Mouse (Mus musculus) left cerebral cortex, postnatal 14 days (tissue): ENCODE data around the gene Olfr486. TPM values are rescaled to one million over a fixed set of nuclear protein-coding genes. Genes with fewer than 3 reads are reported as not detected.
"Not testable (repeated sequence)": the region's sequence is repeated elsewhere in the genome, so short reads cannot be mapped to it uniquely, and the experiment has no call there.

ENCODE experiments used
- DNase-seq, 2 experiments: peaks; one replicate each; pipeline ENCODE4 v3.0.0; 2021 to 2022; ENCODE audit warnings: low spot score in 2 of 2, mixed read lengths in 1 of 2
- intact Hi-C: fragments of 180-260 bp; cut with DNase I; formaldehyde crosslinking; loops from one replicate; pipeline ENCODE4 v1.15.1; 2025
- long read RNA-seq, 2 experiments: library from polyadenylated mRNA; stranded (forward); transcript quantifications; one replicate each; pipeline ENCODE4 v2.0.0; 2021
- total RNA-seq, 2 experiments: library from RNA; stranded (reverse); gene quantifications; 2 replicates each; pipeline ENCODE4 v1.2.3; 2021

Olfr486 gene
- total RNA-seq = not detected
- long read RNA-seq, experiment 1 = 0 reads
- long read RNA-seq, experiment 2 = 0 reads

DNA sequence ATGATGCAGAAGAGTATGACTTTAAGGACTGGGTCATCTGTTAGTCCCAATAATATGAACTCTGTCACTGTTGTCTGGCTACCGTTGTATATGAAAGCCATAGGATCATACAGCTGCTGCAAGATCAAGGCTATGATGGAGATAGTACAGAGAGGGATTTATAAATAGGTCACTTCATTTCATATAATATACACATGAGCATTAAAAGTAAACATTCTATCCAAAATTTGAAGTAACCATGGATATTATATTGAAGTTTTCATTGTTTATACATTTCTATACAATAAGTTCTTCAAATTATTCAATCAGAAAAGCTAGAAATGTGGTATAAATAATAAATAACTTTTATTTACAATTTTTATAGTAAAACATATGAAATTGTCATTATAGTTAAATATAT is at the start of gene Olfr486:
Gene Olfr486, minus strand, starts transcription at position 101 of the 400 bp plus-strand sequence.
- DNase-seq, intact Hi-C loops: not testable (repeated sequence)

DNA sequence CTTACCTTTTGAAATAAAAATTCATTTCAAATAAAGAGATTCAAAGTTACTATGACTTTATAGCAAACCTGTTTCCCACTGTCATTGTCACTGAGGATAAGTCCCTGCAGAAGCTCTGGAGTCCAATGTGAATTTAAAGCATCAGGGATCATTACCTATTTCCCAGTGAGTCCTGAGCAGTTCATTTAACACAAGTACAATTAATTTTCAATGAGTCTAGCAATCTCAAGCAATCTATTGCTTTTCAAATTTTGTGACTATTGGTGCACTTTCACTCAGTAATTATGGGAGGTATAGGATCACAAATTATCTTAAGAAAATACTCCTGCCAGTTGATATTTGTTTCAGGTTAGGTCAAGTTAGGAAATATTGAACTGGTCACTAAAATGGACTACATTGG is 42.0 kb upstream of the Olfr486 start, which contains the start of gene Olfr487:
Gene Olfr487, minus strand, starts transcription at position 101 of the 400 bp plus-strand sequence.
- intact Hi-C loops, DNase-seq: not testable (repeated sequence)

DNA sequence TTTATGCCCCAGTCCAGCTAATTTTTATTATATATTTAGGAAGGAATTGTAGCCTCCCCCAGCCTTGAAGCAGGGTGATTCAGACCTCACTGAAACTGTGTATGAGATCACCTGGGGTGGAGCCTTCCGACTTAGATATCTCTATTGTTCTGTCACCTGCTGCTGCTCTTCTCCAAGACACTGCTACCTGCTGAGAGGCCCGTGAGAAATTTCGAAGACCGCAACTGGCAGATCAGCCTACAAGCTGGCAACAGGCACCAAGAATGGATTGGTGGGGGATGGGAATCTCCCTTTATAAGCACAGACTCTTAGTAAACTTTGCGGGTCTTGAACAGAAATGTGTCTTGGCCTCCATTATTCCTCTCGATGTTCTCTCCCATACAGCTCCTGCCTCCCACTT is 24.4 kb upstream of the Olfr486 start:
- intact Hi-C loops = no loop called here
- DNase-seq = no peak

DNA sequence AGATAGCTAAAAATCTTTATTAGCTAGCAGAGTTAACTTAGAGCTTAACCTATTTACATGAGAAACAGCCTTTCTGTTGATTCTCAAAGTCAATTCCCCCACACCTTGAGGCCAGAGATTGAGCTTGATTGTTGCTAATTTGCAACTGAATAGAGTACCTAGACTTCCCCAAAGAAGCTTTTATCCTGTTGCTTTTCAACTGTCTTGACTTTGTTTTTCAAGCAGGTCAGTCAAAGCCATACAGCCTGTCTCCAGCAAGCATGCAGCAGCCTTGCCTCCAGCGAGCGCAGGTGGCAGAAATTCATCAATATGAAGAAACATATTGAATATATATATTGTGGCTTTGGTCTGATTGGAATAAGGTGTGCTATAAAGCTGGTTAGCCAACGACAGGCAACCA is 23.8 kb upstream of the Olfr486 start:
- intact Hi-C loops, DNase-seq: not testable (repeated sequence)

DNA sequence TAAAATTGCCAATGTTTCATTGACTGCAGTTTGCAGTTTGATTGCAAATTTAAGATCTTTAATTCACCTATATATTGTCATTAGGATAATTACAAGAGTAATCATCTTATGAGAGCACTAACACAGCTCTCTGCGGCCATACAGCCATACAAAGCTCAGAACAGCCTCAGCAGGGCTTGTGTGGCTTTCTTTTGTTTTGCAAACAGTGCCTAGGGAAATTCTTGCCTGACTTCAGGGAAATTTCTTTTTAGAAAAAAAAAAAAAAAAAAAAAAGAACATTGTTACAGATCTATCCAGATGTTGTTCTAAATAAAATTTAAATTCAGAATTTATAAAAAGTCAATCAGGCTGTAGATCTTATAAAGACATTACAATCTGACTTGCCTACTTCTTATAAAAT is 20.2 kb upstream of the Olfr486 start:
- DNase-seq, intact Hi-C loops: not testable (repeated sequence)

DNA sequence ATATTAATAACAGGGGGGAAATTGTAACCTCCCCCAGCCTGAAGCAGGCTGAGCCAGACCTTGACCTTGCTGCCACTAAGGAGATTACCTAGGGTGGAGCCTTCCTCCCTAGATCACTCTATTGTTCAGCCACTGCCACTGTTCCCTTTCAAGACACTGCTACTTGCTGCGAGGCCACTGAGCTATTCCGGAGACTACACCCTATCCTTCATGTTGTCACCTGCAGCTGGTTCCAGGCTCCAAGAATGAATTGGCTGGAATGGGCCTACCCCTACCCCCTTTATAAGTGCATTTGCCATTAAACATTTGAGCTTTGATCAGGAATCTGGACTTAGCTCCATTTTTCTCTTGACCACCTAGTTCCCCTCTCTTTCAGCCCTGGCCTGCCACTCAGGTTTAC is 18.7 kb upstream of the Olfr486 start:
- intact Hi-C loops, DNase-seq: not testable (repeated sequence)

DNA sequence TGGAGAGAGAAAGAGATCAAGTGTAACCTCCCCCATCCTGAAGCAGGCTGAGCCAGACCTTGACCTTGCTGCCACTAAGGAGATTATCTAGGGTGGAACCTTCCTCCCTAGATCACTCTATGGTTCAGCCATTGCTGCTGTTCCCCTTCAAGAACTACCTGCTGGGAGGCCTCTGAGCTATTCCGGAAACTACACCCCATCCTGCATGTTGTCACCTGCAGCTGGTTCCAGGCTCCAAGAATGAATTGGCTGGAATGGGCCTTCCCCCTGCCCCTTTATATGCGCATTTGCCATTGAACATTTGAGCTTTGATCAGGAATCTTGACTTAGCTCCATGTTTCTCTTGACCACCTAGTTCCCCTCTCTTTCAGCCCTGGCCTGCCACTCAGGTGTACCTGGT is 12.7 kb upstream of the Olfr486 start:
- intact Hi-C loops, DNase-seq: not testable (repeated sequence)

DNA sequence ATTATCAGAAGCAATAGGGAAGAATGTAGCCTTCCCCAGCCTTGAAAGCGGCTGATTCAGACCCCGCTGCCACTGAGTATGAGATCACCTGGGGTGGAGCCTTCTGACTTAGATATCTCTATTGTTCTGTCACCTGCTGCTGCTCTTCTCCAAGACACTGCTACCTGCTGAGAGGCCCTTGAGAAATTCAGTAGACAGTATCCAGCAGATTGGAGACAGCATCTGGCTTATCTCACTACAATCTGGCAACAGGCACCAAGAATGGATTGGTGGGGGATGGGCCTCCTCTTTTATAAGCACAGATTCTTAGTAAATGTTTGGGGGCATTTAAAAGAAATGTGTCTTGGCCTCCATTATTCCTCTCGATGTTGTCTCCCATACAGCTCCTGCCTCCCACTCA is 11.9 kb upstream of the Olfr486 start:
- intact Hi-C loops, DNase-seq: not testable (repeated sequence)

DNA sequence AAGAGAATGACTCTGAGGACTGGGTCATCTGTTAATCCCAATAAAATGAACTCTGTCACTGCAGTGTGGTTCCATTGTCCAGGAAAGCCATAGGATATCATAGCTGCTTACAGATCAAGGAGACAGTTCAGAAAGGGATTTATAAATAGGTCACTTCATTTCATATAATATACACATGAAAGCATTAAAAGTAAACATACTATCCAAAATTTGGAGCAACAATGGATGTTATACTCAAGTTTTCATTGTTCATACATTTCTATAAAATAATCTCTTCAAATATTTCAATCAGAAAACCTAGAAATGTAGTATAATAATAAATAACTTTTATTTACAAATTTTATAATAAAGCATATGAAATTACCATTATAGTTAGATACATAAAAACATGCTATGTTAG is 12.8 kb downstream of the Olfr486 start, which contains the start of gene Olfr485:
Gene Olfr485, minus strand, starts transcription at position 101 of the 400 bp plus-strand sequence.
- DNase-seq = no peak

DNA sequence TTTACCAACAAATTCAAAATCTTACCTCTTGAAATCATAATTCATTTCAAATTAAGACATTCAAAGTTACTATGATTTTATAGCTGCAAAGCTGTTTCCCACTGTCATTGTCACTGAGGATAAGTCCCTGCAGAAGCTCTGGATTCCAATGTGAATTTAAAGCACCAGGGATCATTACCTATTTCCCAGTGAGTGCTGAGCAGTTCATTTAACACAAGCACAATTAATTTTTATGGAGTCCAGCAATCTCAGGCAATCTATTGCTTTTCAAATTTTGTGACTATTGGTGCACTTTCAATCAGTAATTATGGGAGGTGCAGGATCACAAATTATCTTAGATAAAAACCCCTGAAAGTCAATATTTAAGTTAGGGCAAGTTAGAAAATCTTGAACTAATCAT is 45.2 kb downstream of the Olfr486 start, which contains the start of gene Olfr484:
Gene Olfr484, minus strand, starts transcription at position 101 of the 400 bp plus-strand sequence.
- intact Hi-C loops = no loop called here
- no peak for DNase-seq

More for the DNA sequence above, 12.8 kb downstream of the Olfr486 start, which contains the start of gene Olfr485:
- intact Hi-C loops = no loop called here

Other genes starting within 250 kb of the Olfr486 start
- not detected for gene Olfr473, start 242.3 kb downstream of the Olfr486 start, total RNA-seq
- not detected for gene Olfr474, start 218.1 kb downstream of the Olfr486 start, total RNA-seq
- not detected for gene Olfr476, start 207.9 kb downstream of the Olfr486 start, total RNA-seq
- gene Olfr477, start 186.0 kb downstream of the Olfr486 start, total RNA-seq = not detected
- not detected for gene Olfr478, start 138.8 kb downstream of the Olfr486 start, total RNA-seq
- not detected for gene Olfr479, start 122.0 kb downstream of the Olfr486 start, total RNA-seq
- gene Olfr480, start 105.4 kb downstream of the Olfr486 start, total RNA-seq = not detected
- not detected for gene Olfr481, start 92.9 kb downstream of the Olfr486 start, total RNA-seq
- gene Olfr482, start 75.2 kb downstream of the Olfr486 start, total RNA-seq = 1 to 10 TPM; 2.0 to 2.3 TPM
- gene Olfr483, start 71.9 kb downstream of the Olfr486 start, total RNA-seq = not detected
- not detected for gene Olfr484, start 45.3 kb downstream of the Olfr486 start, total RNA-seq
- not detected for gene Olfr485, start 12.9 kb downstream of the Olfr486 start, total RNA-seq
- gene Olfr487, start 41.9 kb upstream of the Olfr486 start, total RNA-seq = not detected
- not detected for gene Olfr488, start 85.6 kb upstream of the Olfr486 start, total RNA-seq
- gene Olfr490, start 116.2 kb upstream of the Olfr486 start, total RNA-seq = not detected
- gene Olfr491, start 140.7 kb upstream of the Olfr486 start, total RNA-seq = not detected
- gene Olfr492, start 150.9 kb upstream of the Olfr486 start, total RNA-seq = not detected
- not detected for gene Olfr493, start 174.2 kb upstream of the Olfr486 start, total RNA-seq
- not detected for gene Olfr494, start 192.6 kb upstream of the Olfr486 start, total RNA-seq
- gene Olfr495, start 220.4 kb upstream of the Olfr486 start, total RNA-seq = not detected
- not detected for gene Olfr497, start 247.7 kb upstream of the Olfr486 start, total RNA-seq